Mouse (Mus musculus): ENCODE results near the gene Commd1. TPM values are rescaled to one million over a fixed set of nuclear protein-coding genes. Genes with fewer than 3 reads are reported as not detected.

Gene Commd1
- polyA plus RNA-seq, 1 experiment from 2014 or later = 385 TPM

- WGBS = under 1% methylated on average over 40 of the region's 40 CpGs
- peak overlapping the region; percentile 70 for H3K4me3 ChIP-seq
- DNase-seq (ENCODE audit: extremely low spot score, low spot score) = peak; percentile 86
- no peaks in the 10 kb centered on the region for H3K9me3 ChIP-seq
- H3K4me1 ChIP-seq = peaks cover 14% of the 10 kb centered on the region
- peaks cover 7% of the 10 kb centered on the region for H3K27me3 ChIP-seq (ENCODE audit: poor library complexity, severe bottlenecking)
- peaks cover 30% of the 10 kb centered on the region for H3K36me3 ChIP-seq (replicated peaks)
- peak overlapping the region; percentile 90 for H3K27ac ChIP-seq
These were observed 26.1 kb upstream of the Commd1 start for GRCm38 (mm10) chr11:23008181-23008823.

GRCm38 (mm10) chr11:23007481-23008180, 25.4 kb upstream of the Commd1 start, which contains the start of gene Fam161a:
Gene Fam161a (plus strand): TSS chr11:23007531.
- Histone ChIP-seq H3K36me3 (replicated peaks) (peaks cover 37% of the 10 kb centered on the region), H3K27ac (peak within 1 kb of the TSS; percentile 90), H3K4me3 (peak within 1 kb of the TSS; percentile 70), H3K27me3 (ENCODE audit: poor library complexity, severe bottlenecking) (peaks cover 7% of the 10 kb centered on the region), H3K9me3 (no peaks in the 10 kb centered on the region), H3K4me1 (peaks cover 14% of the 10 kb centered on the region)
- WGBS = under 1% methylated on average over 22 of the region's 22 CpGs
- DNase-seq (ENCODE audit: extremely low spot score, low spot score) = peak; percentile 77

DNA sequence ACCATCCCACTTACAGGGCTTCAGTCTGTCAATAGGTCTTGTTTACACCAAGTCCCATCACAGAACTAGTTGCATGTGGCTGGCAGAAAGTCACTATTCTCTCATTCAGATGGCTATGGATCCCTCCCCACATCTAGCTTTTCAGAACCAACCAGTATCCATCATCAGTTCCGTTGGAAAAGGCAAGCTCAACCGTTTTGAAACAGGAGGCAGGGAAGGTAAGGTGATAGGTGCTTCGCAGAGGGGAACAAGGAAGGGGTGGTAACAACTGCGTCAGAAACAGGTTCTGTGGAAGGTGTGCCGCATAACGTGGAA, 24.9 kb upstream of the Commd1 start:
- DNase-seq (ENCODE audit: extremely low spot score, low spot score) = no peak
- no peaks in the 10 kb centered on the region for H3K9me3 ChIP-seq
- peaks cover 42% of the 10 kb centered on the region for H3K36me3 ChIP-seq (replicated peaks)
- 6% methylated on average over 6 of the region's 6 CpGs for WGBS
- peaks cover 7% of the 10 kb centered on the region for H3K27me3 ChIP-seq (ENCODE audit: poor library complexity, severe bottlenecking)
- peak overlapping the region; percentile 90 for H3K27ac ChIP-seq
- peaks cover 14% of the 10 kb centered on the region for H3K4me1 ChIP-seq
- peak overlapping the region; percentile 70 for H3K4me3 ChIP-seq

DNA sequence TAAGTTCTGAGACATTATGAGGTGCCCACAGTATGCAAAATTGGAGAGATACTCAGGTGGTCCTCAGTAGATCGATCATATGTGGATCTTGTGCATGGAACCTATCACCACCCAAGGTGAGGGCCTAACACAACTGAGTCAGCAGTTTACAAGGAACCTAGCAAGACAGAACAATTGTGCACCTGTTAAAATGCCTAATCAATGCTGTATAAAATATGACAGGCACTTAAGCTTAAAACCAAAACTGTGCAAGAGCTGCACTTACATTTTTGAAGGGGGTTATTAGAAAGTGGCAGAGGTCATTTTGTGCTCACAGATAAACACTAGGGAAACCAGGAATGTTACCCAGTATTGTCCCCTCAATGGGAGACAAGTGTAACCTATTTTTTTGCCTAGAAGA, 23.1 kb upstream of the Commd1 start:
- Histone ChIP-seq H3K27ac (no peak overlapping the region), H3K36me3 (replicated peaks) (peaks cover 60% of the 10 kb centered on the region)
- 90% methylated on average over 1 of the region's 1 CpGs for WGBS

DNA sequence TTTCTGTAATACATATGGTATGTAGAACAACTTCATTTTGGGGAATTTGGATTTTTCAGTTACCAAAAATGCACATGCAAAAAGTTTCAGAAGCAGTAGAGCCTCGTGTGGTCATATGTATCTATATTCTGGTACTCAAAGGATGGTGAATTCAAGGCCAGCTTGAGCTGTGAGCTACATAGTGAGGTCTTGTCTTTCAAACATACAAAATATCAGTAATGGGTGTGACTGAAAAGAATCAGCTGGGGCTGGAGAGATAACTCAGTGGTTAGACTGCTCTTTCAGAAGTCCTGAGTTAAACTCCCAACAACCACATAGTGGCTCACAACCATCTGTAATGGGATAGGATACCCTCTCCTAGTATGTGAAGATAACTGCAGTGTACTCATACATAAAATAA, 16.1 kb upstream of the Commd1 start:
- 88% methylated on average over 1 of the region's 1 CpGs for WGBS
- Histone ChIP-seq H3K4me1 (no peaks in the 10 kb centered on the region), H3K27me3 (ENCODE audit: poor library complexity, severe bottlenecking) (no peaks in the 10 kb centered on the region), H3K27ac (no peak overlapping the region), H3K4me3 (no peak overlapping the region), H3K9me3 (no peaks in the 10 kb centered on the region), H3K36me3 (replicated peaks) (peaks cover 100% of the 10 kb centered on the region)
- DNase-seq (ENCODE audit: extremely low spot score, low spot score) = no peak

More for the DNA sequence above, 23.1 kb upstream of the Commd1 start:
- H3K4me3 ChIP-seq = no peak overlapping the region
- peaks cover 14% of the 10 kb centered on the region for H3K4me1 ChIP-seq
- H3K9me3 ChIP-seq = no peaks in the 10 kb centered on the region
- no peak for DNase-seq (ENCODE audit: extremely low spot score, low spot score)
- peaks cover 7% of the 10 kb centered on the region; the same call in 1 of the 2 replicates for H3K27me3 ChIP-seq (ENCODE audit: poor library complexity, severe bottlenecking)

DNA sequence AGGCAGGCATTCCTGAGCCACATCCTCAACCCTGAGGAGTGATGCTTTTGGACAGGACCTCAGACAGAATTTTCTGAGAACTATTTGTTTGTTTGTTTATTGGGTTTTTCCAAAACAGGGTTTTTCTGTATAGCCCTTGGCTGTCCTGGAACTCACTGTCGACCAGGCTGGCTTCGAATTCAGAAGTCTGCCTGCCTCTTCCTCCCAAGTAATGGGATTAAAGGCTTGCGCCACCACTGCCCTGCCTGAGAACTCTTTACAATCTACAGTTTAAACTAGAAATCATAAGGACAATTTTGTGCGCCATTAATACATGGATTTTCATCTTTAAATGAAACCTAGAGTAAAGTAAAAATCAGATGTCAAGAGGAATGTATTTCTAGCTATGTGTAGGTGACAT, 13.3 kb upstream of the Commd1 start:
- Histone ChIP-seq H3K4me3 (no peak overlapping the region), H3K4me1 (peaks cover 15% of the 10 kb centered on the region), H3K36me3 (replicated peaks) (peaks cover 84% of the 10 kb centered on the region), H3K27ac (no peak overlapping the region), H3K27me3 (ENCODE audit: poor library complexity, severe bottlenecking) (no peaks in the 10 kb centered on the region), H3K9me3 (no peaks in the 10 kb centered on the region)
- 93% methylated on average over 4 of the region's 4 CpGs for WGBS
- no peak for DNase-seq (ENCODE audit: extremely low spot score, low spot score)

- Histone ChIP-seq H3K27me3 (ENCODE audit: poor library complexity, severe bottlenecking) (no peaks in the 10 kb centered on the region), H3K4me3 (no peak overlapping the region), H3K36me3 (replicated peaks) (peaks cover 72% of the 10 kb centered on the region), H3K4me1 (peaks cover 20% of the 10 kb centered on the region), H3K27ac (no peak overlapping the region), H3K9me3 (no peaks in the 10 kb centered on the region)
- 96% methylated on average over 2 of the region's 2 CpGs for WGBS
- no peak for DNase-seq (ENCODE audit: extremely low spot score, low spot score)
These were observed 12.1 kb upstream of the Commd1 start for GRCm38 (mm10) chr11:22994271-22994670.

- Histone ChIP-seq H3K36me3 (replicated peaks) (peaks cover 43% of the 10 kb centered on the region), H3K4me3 (peak overlapping the region; percentile 97), H3K4me1 (peaks cover 20% of the 10 kb centered on the region), H3K27me3 (ENCODE audit: poor library complexity, severe bottlenecking) (no peaks in the 10 kb centered on the region), H3K27ac (peak overlapping the region; percentile 97), H3K9me3 (no peaks in the 10 kb centered on the region)
- no peak for DNase-seq (ENCODE audit: extremely low spot score, low spot score)
- WGBS = 15% methylated on average over 14 of the region's 14 CpGs
These were observed 9.1 kb upstream of the Commd1 start for GRCm38 (mm10) chr11:22991218-22991835.

DNA sequence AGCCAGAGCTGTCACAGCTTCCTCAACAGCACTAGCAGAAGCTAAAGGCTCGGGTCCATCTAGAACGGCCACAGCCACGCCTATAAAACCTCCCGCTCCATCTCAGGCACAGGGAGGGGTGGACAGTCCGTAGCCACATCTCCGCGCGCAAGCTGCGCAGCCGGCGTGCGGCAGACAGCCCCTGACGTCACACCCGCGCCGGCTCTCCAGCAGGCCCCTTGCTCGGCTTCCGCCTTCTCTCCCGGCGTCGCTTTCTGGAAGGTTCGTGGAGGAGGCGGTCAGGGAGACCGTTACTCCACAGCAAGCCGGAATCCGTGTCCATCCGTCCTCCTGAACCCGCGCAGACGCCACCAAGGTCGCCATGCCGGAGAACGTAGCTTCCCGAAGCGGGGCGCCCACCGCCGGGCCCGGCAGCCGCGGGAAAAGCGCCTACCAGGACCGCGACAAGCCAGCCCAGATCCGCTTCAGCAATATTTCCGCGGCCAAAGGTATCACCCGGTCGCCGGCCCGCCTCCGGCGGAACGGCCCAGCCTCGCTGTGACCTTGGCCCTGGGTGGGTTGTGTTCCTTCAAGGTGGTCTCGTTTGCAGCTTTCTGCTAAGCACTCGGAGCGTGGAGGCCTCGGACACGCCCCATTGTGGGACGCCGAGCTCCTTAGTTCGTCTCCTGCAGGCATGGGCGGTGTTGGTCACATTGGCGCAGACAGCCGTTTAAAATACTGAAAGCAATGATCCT, 8.4 kb upstream of the Commd1 start, which contains the start of gene Cct4:
Gene Cct4 (plus strand): TSS at position 127 of the 734 bp plus-strand sequence.
- Histone ChIP-seq H3K9me3 (no peaks in the 10 kb centered on the region), H3K27me3 (ENCODE audit: poor library complexity, severe bottlenecking) (no peaks in the 10 kb centered on the region), H3K4me3 (peak within 1 kb of the TSS; percentile 97), H3K27ac (peak within 1 kb of the TSS; percentile 97), H3K36me3 (replicated peaks) (peaks cover 35% of the 10 kb centered on the region), H3K4me1 (peaks cover 20% of the 10 kb centered on the region)
- under 1% methylated on average over 66 of the region's 66 CpGs for WGBS
- peak; percentile 91 for DNase-seq (ENCODE audit: extremely low spot score, low spot score)

GRCm38 (mm10) chr11:22989786-22990185, 7.6 kb upstream of the Commd1 start:
- Histone ChIP-seq H3K27me3 (ENCODE audit: poor library complexity, severe bottlenecking) (no peaks in the 10 kb centered on the region), H3K27ac (peak overlapping the region; percentile 97), H3K4me3 (peak overlapping the region; percentile 97), H3K9me3 (no peaks in the 10 kb centered on the region), H3K36me3 (replicated peaks) (peaks cover 27% of the 10 kb centered on the region), H3K4me1 (peaks cover 20% of the 10 kb centered on the region)
- 39% methylated on average over 1 of the region's 1 CpGs for WGBS
- no peak for DNase-seq (ENCODE audit: extremely low spot score, low spot score)

- Histone ChIP-seq H3K4me3 (no peak overlapping the region), H3K27me3 (ENCODE audit: poor library complexity, severe bottlenecking) (no peaks in the 10 kb centered on the region), H3K27ac (no peak overlapping the region), H3K4me1 (peaks cover 22% of the 10 kb centered on the region), H3K9me3 (no peaks in the 10 kb centered on the region), H3K36me3 (replicated peaks) (peaks cover 6% of the 10 kb centered on the region; the same call in 1 of the 2 replicates)
- WGBS = 66% methylated on average over 2 of the region's 2 CpGs
- no peak for DNase-seq (ENCODE audit: extremely low spot score, low spot score)
These were observed 5.2 kb upstream of the Commd1 start for GRCm38 (mm10) chr11:22987357-22987756.

DNA sequence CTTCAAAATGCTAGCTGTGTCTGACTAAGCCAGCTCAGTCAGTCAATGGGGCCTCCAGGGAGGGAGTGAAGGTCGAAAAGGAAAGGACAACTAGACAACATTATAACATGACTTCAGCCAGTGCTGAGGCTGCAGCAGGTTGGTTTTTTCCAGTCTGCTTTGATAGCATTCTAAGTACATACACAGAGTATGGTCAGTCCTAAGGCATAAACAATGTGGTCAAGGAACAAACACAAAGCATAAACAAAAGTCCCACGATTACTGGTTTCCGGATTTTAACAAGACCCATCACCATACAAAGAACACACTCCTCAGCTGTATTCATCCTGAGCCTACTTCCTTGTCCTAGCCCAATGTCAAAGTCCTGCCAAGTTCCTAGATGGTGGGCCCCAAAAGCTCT, 3.3 kb upstream of the Commd1 start:
- peaks cover 25% of the 10 kb centered on the region for H3K4me1 ChIP-seq
- no peak for DNase-seq (ENCODE audit: extremely low spot score, low spot score)
- no peak overlapping the region for H3K27ac ChIP-seq
- no peaks in the 10 kb centered on the region for H3K36me3 ChIP-seq (replicated peaks)
- WGBS = 81% methylated on average over 3 of the region's 3 CpGs
- H3K27me3 ChIP-seq (ENCODE audit: poor library complexity, severe bottlenecking) = no peaks in the 10 kb centered on the region
- H3K9me3 ChIP-seq = no peaks in the 10 kb centered on the region
- H3K4me3 ChIP-seq = no peak overlapping the region
